In the genomic region with DNA sequence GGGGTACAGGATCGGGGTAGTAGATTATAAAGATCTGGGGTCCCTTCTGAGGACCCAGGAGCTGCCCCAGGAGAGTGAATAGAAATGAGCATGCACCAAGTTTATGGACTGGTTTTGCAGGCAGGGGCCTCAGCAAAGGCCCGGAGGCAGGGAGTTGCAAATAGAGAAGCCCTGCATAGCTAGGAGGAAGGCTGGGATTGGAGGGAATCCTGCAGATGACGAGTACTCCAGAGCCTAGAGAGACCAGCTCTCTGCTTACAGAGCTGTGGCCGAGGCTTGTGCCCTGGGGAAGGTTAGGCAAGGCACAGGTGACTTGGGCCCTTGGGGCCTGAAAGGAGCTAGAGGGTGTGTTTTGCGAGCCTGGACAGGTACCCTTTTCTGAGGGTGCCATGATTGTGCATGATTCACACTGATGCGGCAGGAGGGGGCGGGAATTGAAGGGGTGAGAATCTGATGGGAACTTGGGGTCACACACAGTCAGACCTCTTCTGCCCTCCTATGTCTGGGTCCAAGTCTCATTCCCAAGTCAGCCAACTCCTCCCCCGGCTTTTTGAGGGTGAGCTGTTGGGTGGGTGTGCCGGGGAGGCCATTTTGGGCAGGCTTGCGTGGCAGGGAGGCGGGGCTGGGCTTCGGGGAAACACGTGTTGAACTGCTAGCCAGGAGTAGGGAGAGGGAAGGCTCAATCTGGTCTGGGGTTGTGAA, we compare ENCODE assay signal across 8 mouse cellular contexts. TPM values are rescaled to one million over a fixed set of nuclear protein-coding genes. Genes with fewer than 3 reads are reported as not detected.
DNase-seq lines count a peak whose midpoint lies in the region; ATAC-seq and TF ChIP-seq lines count a peak whose summit lies in the region.

No protein-coding gene starts in this region.

- no peak for TF ChIP-seq POLR2A in small intestine, adult 2 months (IDR thresholded peaks at IDR 0.05; ENCODE audit: low read depth, low read length)

- peak overlapping the region; percentile 96 for H3K4me2 ChIP-seq in embryonic facial prominence, embryonic 12.5 days (replicated peaks)
- H3K4me2 ChIP-seq in heart, embryonic 13.5 days = peak overlapping the region; percentile 81

- no peak for TF ChIP-seq CTCF in small intestine, adult 2 months (IDR thresholded peaks at IDR 0.05; ENCODE audit: extremely low read depth, insufficient read length, insufficient replicate concordance, low read depth, low read length)

- WGBS in embryonic facial prominence, embryonic 12.5 days = 8% methylated on average over 13 of the region's 13 CpGs
- 21% methylated on average over 13 of the region's 13 CpGs for WGBS in heart, embryonic 13.5 days
- WGBS in small intestine, adult 2 months = 15% methylated on average over 13 of the region's 13 CpGs

- no peak for ATAC-seq in erythroblast, adult 5-6 weeks (replicated peaks; ENCODE audit: low FRiP score, poor library complexity, severe bottlenecking)
- ATAC-seq in embryonic facial prominence, embryonic 12.5 days (ENCODE audit: insufficient number of reproducible peaks, insufficient read depth, low FRiP score, low TSS enrichment) = no peak
- ATAC-seq in heart, embryonic 13.5 days (ENCODE audit: extremely low read depth, insufficient number of reproducible peaks, low FRiP score, low TSS enrichment) = no peak

- no peaks in the 10 kb centered on the region; the same call in 1 of the 2 replicates for H3K36me3 ChIP-seq in erythroblast, embryonic 14.5 days (ENCODE audit: control insufficient read depth)
- H3K36me3 ChIP-seq in embryonic facial prominence, embryonic 12.5 days = peaks cover 21% of the 10 kb centered on the region
- peaks cover 27% of the 10 kb centered on the region for H3K36me3 ChIP-seq in heart, embryonic 13.5 days
- H3K36me3 ChIP-seq in small intestine, adult 2 months (ENCODE audit: control insufficient read depth, insufficient read depth, low read length) = no peaks in the 10 kb centered on the region

- peaks cover 14% of the 10 kb centered on the region for H3K4me1 ChIP-seq in erythroblast, embryonic 14.5 days (ENCODE audit: control insufficient read depth)
- peaks cover 35% of the 10 kb centered on the region for H3K4me1 ChIP-seq in embryonic facial prominence, embryonic 12.5 days
- H3K4me1 ChIP-seq in heart, embryonic 13.5 days = peaks cover 45% of the 10 kb centered on the region
- H3K4me1 ChIP-seq in small intestine, adult 2 months (ENCODE audit: control insufficient read depth, insufficient read depth, insufficient read length, low read length) = peaks cover 13% of the 10 kb centered on the region

- H3K9ac ChIP-seq in embryonic facial prominence, embryonic 12.5 days = peak overlapping the region; percentile 100
- H3K9ac ChIP-seq in heart, embryonic 13.5 days = peak overlapping the region; percentile 95

- H3K27ac ChIP-seq in embryonic facial prominence, embryonic 12.5 days = peak overlapping the region; percentile 98
- H3K27ac ChIP-seq in heart, embryonic 13.5 days (replicated peaks) = peak overlapping the region; percentile 88
- H3K27ac ChIP-seq in small intestine, adult 2 months (ENCODE audit: insufficient read depth, low read depth, low read length) = no peak overlapping the region

- H3K9me3 ChIP-seq in erythroblast, embryonic 14.5 days (ENCODE audit: control insufficient read depth, low read length) = peaks cover 12% of the 10 kb centered on the region; the same call in 1 of the 2 replicates
- H3K9me3 ChIP-seq in embryonic facial prominence, embryonic 12.5 days = no peaks in the 10 kb centered on the region
- no peaks in the 10 kb centered on the region for H3K9me3 ChIP-seq in heart, embryonic 13.5 days

- H3K27me3 ChIP-seq in erythroblast, embryonic 14.5 days (ENCODE audit: control insufficient read depth) = peaks cover 71% of the 10 kb centered on the region
- H3K27me3 ChIP-seq in embryonic facial prominence, embryonic 12.5 days = no peaks in the 10 kb centered on the region
- peaks cover 14% of the 10 kb centered on the region; the same call in 1 of the 2 replicates for H3K27me3 ChIP-seq in heart, embryonic 13.5 days (replicated peaks)
- H3K27me3 ChIP-seq in small intestine, adult 2 months (ENCODE audit: control insufficient read depth, insufficient read depth, low read length) = peaks cover 37% of the 10 kb centered on the region

- DNase-seq in kidney, postnatal 4 days = peak; percentile 80 to 86
- peak; percentile 79 for DNase-seq in lung, postnatal 10 days
- no peak for DNase-seq in cerebellum, postnatal 36 days

- peak overlapping the region; percentile 17 for H3K4me3 ChIP-seq in erythroblast, embryonic 14.5 days (replicated peaks)
- peak overlapping the region; percentile 100 for H3K4me3 ChIP-seq in embryonic facial prominence, embryonic 12.5 days
- peak overlapping the region; percentile 70 for H3K4me3 ChIP-seq in heart, embryonic 13.5 days
- peak overlapping the region; percentile 39 for H3K4me3 ChIP-seq in small intestine, adult 2 months (ENCODE audit: low read depth, low read length)

RNA-seq across cellular contexts. Expression of gene Fscn1, which starts 3.0 kb away (rescaled TPM):
- polyA plus RNA-seq in erythroblast, embryonic 14.5 days (2012) = 0.36 and 0.46 TPM in 2 replicates
- total RNA-seq in erythroblast, adult 5-6 weeks (2015; ENCODE audit: low replicate concordance) = not detected in 2 replicates
- not detected in 2 replicates for total RNA-seq in erythroblast, adult 5-6 weeks (2017; ENCODE audit: low replicate concordance)
- polyA plus RNA-seq in embryonic facial prominence, embryonic 12.5 days (2016; fragmentation: Nextera tagmentation; extraction: Ambion mirVana) = 506 and 520 TPM in 2 replicates
- polyA plus RNA-seq in heart, embryonic 13.5 days (2015; fragmentation: Nextera tagmentation; extraction: Ambion mirVana) = 135 and 155 TPM in 2 replicates
- 12.3 and 15.0 TPM in 2 replicates for polyA plus RNA-seq in small intestine, adult 2 months (2012; rRNA removed)

RNA-seq across cellular contexts. Expression of gene Actb, which starts 56.6 kb away (rescaled TPM):
- 326 and 442 TPM in 2 replicates for polyA plus RNA-seq in erythroblast, embryonic 14.5 days (2012)
- 4,143 and 4,236 TPM in 2 replicates for total RNA-seq in erythroblast, adult 5-6 weeks (2015; ENCODE audit: low replicate concordance)
- 1,451 and 2,396 TPM in 2 replicates for total RNA-seq in erythroblast, adult 5-6 weeks (2017; ENCODE audit: low replicate concordance)
- 13,963 and 14,730 TPM in 2 replicates for polyA plus RNA-seq in embryonic facial prominence, embryonic 12.5 days (2016; fragmentation: Nextera tagmentation; extraction: Ambion mirVana)
- 6,383 and 6,386 TPM in 2 replicates for polyA plus RNA-seq in heart, embryonic 13.5 days (2015; fragmentation: Nextera tagmentation; extraction: Ambion mirVana)
- polyA plus RNA-seq in small intestine, adult 2 months (2012; rRNA removed) = 4,701 and 11,894 TPM in 2 replicates

Comparison
In these comparisons a context has a peak if more than half of its experiments do, and no peak if none do; other contexts are left out.
1. H3K4me3 ChIP-seq: peak in every context shown above with its lines; median percentile 100 in embryonic facial prominence, embryonic 12.5 days; 70 in heart, embryonic 13.5 days; 39 in small intestine, adult 2 months; 17 in erythroblast, embryonic 14.5 days.
2. DNase-seq: peak in kidney, postnatal 4 days (2 of 2) and lung, postnatal 10 days (single experiment); none in cerebellum, postnatal 36 days (0 of 2).
3. RNA of gene Actb, which starts 56.6 kb away (polyA plus RNA-seq): 13,963 to 14,730 TPM in embryonic facial prominence, embryonic 12.5 days, 4,701 to 11,894 TPM in small intestine, adult 2 months and 6,383 to 6,386 TPM in heart, embryonic 13.5 days; 326 to 442 TPM in erythroblast, embryonic 14.5 days; every median in the first group is over 10 times any median in the second.